Mouse (Mus musculus): ENCODE data around the gene Dap.

DNA sequence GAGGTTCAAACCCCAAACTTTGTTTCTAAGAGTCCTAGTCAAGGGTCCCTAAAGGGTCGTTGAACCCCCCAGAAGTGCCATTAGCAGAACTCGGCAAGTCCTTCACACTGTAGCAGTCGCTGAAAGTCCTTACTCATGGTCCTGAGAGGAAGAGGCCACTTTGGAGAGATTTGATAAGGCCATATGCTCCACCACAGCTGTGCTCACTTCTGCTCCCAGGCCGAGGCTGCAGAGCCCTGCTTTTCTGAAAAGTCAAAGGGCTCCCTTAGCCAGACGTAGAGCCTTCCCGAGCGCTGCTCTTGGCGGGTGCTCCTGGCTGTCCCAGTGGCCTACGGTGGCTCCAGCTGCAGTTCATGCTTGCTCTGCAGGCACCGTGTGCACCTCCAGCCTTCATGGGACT, 49.4 kb downstream of the Dap start:
- TF ChIP-seq CTCF (IDR thresholded peaks at IDR 0.05; ENCODE audit: low read depth, low read length) (no peak), TAL1 (conservative IDR thresholded peaks at IDR 0.05; ENCODE audit: low read depth, low read length) (no peak), GATA1 (IDR thresholded peaks at IDR 0.05; ENCODE audit: borderline replicate concordance, low read length) (no peak)
